Mouse (Mus musculus) forebrain, postnatal 0 days (tissue): ENCODE results near the gene Adam22. TPM values are rescaled to one million over a fixed set of nuclear protein-coding genes. Genes with fewer than 3 reads are reported as not detected.
"Not testable (repeated sequence)": the region's sequence is repeated elsewhere in the genome, so short reads cannot be mapped to it uniquely, and the experiment has no call there.

Experiments used
- ATAC-seq: fragments of 200-750 bp; cut with Nextera tagmentation; 2 replicates; pipeline ENCODE4 v1.8.0; 2017; ENCODE audit warnings: mild to moderate bottlenecking, moderate library complexity
- DNase-seq: peaks from one replicate; pipeline ENCODE4 v3.0.0-alpha.2; 2015
- H3K27ac ChIP-seq: fragments of 300-500 bp; sonication (generic); 2 replicates; pipeline ENCODE4 v1.5.1; 2014; ENCODE audit warnings: low read depth, mild to moderate bottlenecking, antibody characterized with exemption, low read length, moderate library complexity, mixed read lengths
- H3K27me3 ChIP-seq: fragments of 300-500 bp; sonication (generic); 2 replicates; pipeline ENCODE4 v1.6.1; 2014; ENCODE audit warnings: mild to moderate bottlenecking, low read length, mixed read lengths; ENCODE audit not compliant: insufficient read depth
- H3K36me3 ChIP-seq: fragments of 300-500 bp; sonication (generic); 2 replicates; pipeline ENCODE4 v1.6.1; 2014; ENCODE audit warnings: mild to moderate bottlenecking, moderate library complexity; ENCODE audit not compliant: insufficient read depth
- H3K4me1 ChIP-seq: fragments of 300-500 bp; sonication (generic); 2 replicates; pipeline ENCODE4 v1.6.1; 2014; ENCODE audit warnings: antibody characterized with exemption; ENCODE audit not compliant: insufficient read depth
- H3K4me2 ChIP-seq: fragments of 300-500 bp; sonication (generic); 2 replicates; pipeline ENCODE4 v1.6.1; 2014; ENCODE audit warnings: low read depth, mild to moderate bottlenecking, moderate library complexity
- H3K4me3 ChIP-seq: fragments of 300-500 bp; sonication (generic); 2 replicates; pipeline ENCODE4 v1.5.1; 2014; ENCODE audit warnings: low read depth, low read length, mixed read lengths
- H3K9ac ChIP-seq: fragments of 300-500 bp; sonication (generic); 2 replicates; pipeline ENCODE4 v1.6.1; 2014; ENCODE audit warnings: mild to moderate bottlenecking
- H3K9me3 ChIP-seq: fragments of 300-500 bp; sonication (generic); 2 replicates; pipeline ENCODE4 v1.6.1; 2016; ENCODE audit warnings: low read length
- CTCF ChIP-seq: sonication (generic); IDR thresholded peaks from 2 replicates; pipeline ENCODE4 v1.5.1; 2016; ENCODE audit warnings: antibody characterized with exemption, control low read depth, low read depth
- WGBS: fragments of 180-500 bp; shearing (Covaris S2); extraction: QIAGEN DNeasy Blood & Tissue Kit; methylation state at CpG from one replicate; pipeline ENCODE4 v1.1.7; 2014; 5-methylcytosine and 5-hydroxymethylcytosine counted together
- polyA plus RNA-seq: library from polyadenylated mRNA; unstranded; fragments of >200 nt; fragmentation: Nextera tagmentation; extraction: Ambion mirVana; gene quantifications from 2 replicates; pipeline ENCODE4 v1.2.1, GENCODE M21; 2015
- total RNA-seq: library from RNA; depleted of rRNA; stranded (reverse); fragments of >200 nt; gene quantifications from 2 replicates; pipeline ENCODE4 v1.2.3, GENCODE M21; 2014

The Adam22 gene
- total and polyA plus RNA-seq, 2 experiments from 2014 or later, result 36.6 to 89.4 TPM

DNA sequence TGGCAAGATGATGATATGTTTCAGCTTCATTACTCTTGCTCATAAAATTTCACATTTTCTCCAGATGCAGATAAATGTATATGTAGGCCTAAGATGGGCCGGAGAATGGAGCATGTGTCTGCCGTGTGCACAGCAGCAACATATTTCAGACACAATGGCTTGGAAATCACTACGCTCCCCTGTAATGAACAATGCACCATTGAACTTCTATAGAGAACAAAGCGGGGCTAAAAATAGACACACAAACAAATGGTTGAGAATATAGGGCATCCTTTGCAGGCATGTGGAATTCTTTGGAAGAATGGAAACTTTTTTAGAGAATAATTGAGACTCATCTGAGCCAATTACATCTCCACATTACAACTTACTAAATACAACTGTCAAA, 143.6 kb downstream of the Adam22 start:
- WGBS, result 36% methylated on average over 4 of the region's 4 CpGs
- Histone ChIP-seq H3K9ac (no peak overlapping the region), H3K4me1 (0 out of 2 replicates have a peak, but pooled peaks cover 9% of the 10 kb centered on the region), H3K36me3 (no peaks in the 10 kb centered on the region), H3K27me3 (no peaks in the 10 kb centered on the region), H3K9me3 (no peaks in the 10 kb centered on the region), H3K4me2 (no peak overlapping the region), H3K4me3 (no peak overlapping the region), H3K27ac (peak overlapping the region; percentile 54; the same call in 1 of the 2 replicates)
- TF ChIP-seq CTCF, result no peak
- ATAC-seq (peak; percentile 83), DNase-seq (peak; percentile 16)

- no peak overlapping the region for H3K9ac ChIP-seq
- TF ChIP-seq CTCF, result no peak
- 0 out of 2 replicates have a peak, but pooled peaks cover 9% of the 10 kb centered on the region for H3K4me1 ChIP-seq
- H3K9me3 ChIP-seq, result no peaks in the 10 kb centered on the region
- WGBS, result 66% methylated on average over 8 of the region's 8 CpGs
- DNase-seq, result no peak
- H3K4me3 ChIP-seq, result no peak overlapping the region
- no peak overlapping the region for H3K4me2 ChIP-seq
- H3K27me3 ChIP-seq, result no peaks in the 10 kb centered on the region
- ATAC-seq, result peak; percentile 69
- peak overlapping the region; percentile 54; the same call in 1 of the 2 replicates for H3K27ac ChIP-seq
- no peaks in the 10 kb centered on the region for H3K36me3 ChIP-seq
Measured at GRCm38 (mm10) chr5:8223597-8224320, 144.2 kb downstream of the Adam22 start.

DNA sequence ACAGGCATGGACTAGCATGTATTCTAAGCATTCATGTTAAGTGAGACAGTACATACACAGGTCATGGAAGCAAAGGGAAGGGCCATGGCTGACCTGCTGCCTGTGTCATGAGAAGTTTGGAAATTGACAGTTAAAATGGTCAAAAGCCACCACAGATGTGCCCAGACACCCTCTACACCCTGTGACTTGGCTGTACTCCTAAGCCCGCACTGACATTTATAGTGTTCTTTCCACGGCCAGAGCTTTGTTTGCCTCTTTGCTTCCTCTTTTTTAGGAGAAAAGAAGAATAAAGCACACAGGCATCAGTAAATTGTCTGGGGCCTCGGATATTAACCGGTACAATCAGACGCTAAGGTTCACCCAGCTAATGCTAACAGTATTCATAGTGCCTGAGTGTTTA, 146.3 kb downstream of the Adam22 start:
- Histone ChIP-seq H3K4me2 (no peak overlapping the region), H3K9ac (no peak overlapping the region)
- ATAC-seq, result no peak

GRCm38 (mm10) chr5:8215841-8216240, 152.1 kb downstream of the Adam22 start:
- no peak for ATAC-seq
- H3K27ac ChIP-seq, result no peak overlapping the region

More for the DNA sequence above, 146.3 kb downstream of the Adam22 start:
- no peak for DNase-seq
- H3K4me3 ChIP-seq, result no peak overlapping the region
- no peaks in the 10 kb centered on the region for H3K27me3 ChIP-seq
- H3K4me1 ChIP-seq, result 0 out of 2 replicates have a peak, but pooled peaks cover 9% of the 10 kb centered on the region
- H3K27ac ChIP-seq, result no peak overlapping the region
- 85% methylated on average over 5 of the region's 5 CpGs for WGBS
- H3K36me3 ChIP-seq, result no peaks in the 10 kb centered on the region
- TF ChIP-seq CTCF, result no peak
- no peaks in the 10 kb centered on the region for H3K9me3 ChIP-seq

GRCm38 (mm10) chr5:8184992-8185391, 183.0 kb downstream of the Adam22 start:
- not testable (repeated sequence) for H3K9me3 ChIP-seq, H3K4me1 ChIP-seq, ATAC-seq, H3K4me2 ChIP-seq, H3K4me3 ChIP-seq, H3K9ac ChIP-seq, H3K36me3 ChIP-seq, H3K27ac ChIP-seq, H3K27me3 ChIP-seq
- 86% methylated on average over 1 of the region's 1 CpGs for WGBS
- DNase-seq, result peak; percentile 48

More at GRCm38 (mm10) chr5:8215841-8216240, 152.1 kb downstream of the Adam22 start:
- H3K27me3 ChIP-seq, result no peaks in the 10 kb centered on the region
- H3K4me1 ChIP-seq, result no peaks in the 10 kb centered on the region
- no peaks in the 10 kb centered on the region for H3K9me3 ChIP-seq
- H3K36me3 ChIP-seq, result no peaks in the 10 kb centered on the region
- TF ChIP-seq CTCF, result no peak
- H3K9ac ChIP-seq, result no peak overlapping the region
- no peak for DNase-seq
- H3K4me2 ChIP-seq, result no peak overlapping the region
- 94% methylated on average over 1 of the region's 1 CpGs for WGBS
- H3K4me3 ChIP-seq, result no peak overlapping the region

- 82% methylated on average over 1 of the region's 1 CpGs for WGBS
- no peak for ATAC-seq
- no peak for TF ChIP-seq CTCF
Measured at GRCm38 (mm10) chr5:8180646-8181045, 187.3 kb downstream of the Adam22 start.

DNA sequence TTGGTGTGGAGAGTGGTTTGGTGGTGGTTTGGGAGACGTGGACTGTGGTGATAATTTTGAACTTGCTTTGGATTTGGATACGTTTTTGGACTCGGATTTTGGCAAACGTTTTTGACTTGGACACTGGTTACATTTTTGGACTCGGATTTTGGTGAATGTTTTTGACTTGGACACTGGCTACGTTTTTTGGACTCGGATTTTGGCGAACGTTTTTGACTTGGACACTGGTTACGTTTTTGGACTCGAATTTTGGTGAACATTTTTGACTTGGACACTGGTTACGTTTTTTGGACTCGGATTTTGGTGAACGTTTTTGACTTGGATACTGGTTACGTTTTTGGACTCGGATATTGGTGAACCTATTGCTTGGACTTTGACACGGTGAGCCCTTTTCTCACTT, 189.8 kb downstream of the Adam22 start:
- ATAC-seq (no peak), DNase-seq (no peak)
- Histone ChIP-seq H3K4me2 (no peak overlapping the region), H3K36me3 (no peaks in the 10 kb centered on the region), H3K4me3 (no peak overlapping the region), H3K4me1 (no peaks in the 10 kb centered on the region), H3K27ac (no peak overlapping the region), H3K9me3 (no peaks in the 10 kb centered on the region), H3K9ac (no peak overlapping the region), H3K27me3 (no peaks in the 10 kb centered on the region)
- no peak for TF ChIP-seq CTCF
- 91% methylated on average over 17 of the region's 17 CpGs for WGBS

More at GRCm38 (mm10) chr5:8180646-8181045, 187.3 kb downstream of the Adam22 start:
- Histone ChIP-seq H3K4me2 (no peak overlapping the region), H3K4me1 (no peaks in the 10 kb centered on the region), H3K9me3 (no peaks in the 10 kb centered on the region), H3K27me3 (no peaks in the 10 kb centered on the region), H3K36me3 (no peaks in the 10 kb centered on the region), H3K4me3 (no peak overlapping the region), H3K27ac (no peak overlapping the region), H3K9ac (no peak overlapping the region)
- no peak for DNase-seq
